Mouse (Mus musculus) adrenal gland, postnatal 14 days (tissue): Measurements from ENCODE around the gene Eps15. TPM values are rescaled to one million over a fixed set of nuclear protein-coding genes. Genes with fewer than 3 reads are reported as not detected.

ENCODE experiments used
- DNase-seq: peaks from one replicate; pipeline ENCODE4 v3.0.0; 2021; ENCODE audit warnings: mixed read lengths
- long read RNA-seq, 2 experiments: library from polyadenylated mRNA; stranded (forward); transcript quantifications; one replicate each; pipeline ENCODE4 v2.0.0; 2021
- total RNA-seq: library from RNA; stranded (reverse); gene quantifications from 2 replicates; pipeline ENCODE4 v1.2.3, GENCODE M21; 2021

Gene Eps15
- 58.2 and 64.4 TPM in 2 replicates for total RNA-seq
- long read RNA-seq, experiment 1, full-length matches to known transcripts: 26 of 56 reads
- long read RNA-seq, experiment 1, partial matches to known transcripts: 3 of 56 reads
- long read RNA-seq, experiment 1, other reads (novel, unspliced or antisense): 27 of 56 reads
- long read RNA-seq, experiment 2, full-length matches to known transcripts: 20 of 41 reads
- long read RNA-seq, experiment 2, partial matches to known transcripts: 8 of 41 reads
- long read RNA-seq, experiment 2, other reads (novel, unspliced or antisense): 13 of 41 reads

- peak; percentile 96 for DNase-seq
Observed at GRCm38 (mm10) chr4:109279689-109280458, at the start of gene Eps15. Eps15 (plus strand) TSS chr4:109280268.

- no peak for DNase-seq
Observed at GRCm38 (mm10) chr4:109234185-109234584, 45.9 kb upstream of the Eps15 start, which contains the start of gene Calr4. Calr4 (plus strand) TSS chr4:109234485.

GRCm38 (mm10) chr4:109234806-109235350 is 45.2 kb upstream of the Eps15 start:
- peak; percentile 36 for DNase-seq

- DNase-seq: no peak
Observed at GRCm38 (mm10) chr4:109236186-109236879, 43.7 kb upstream of the Eps15 start.

- peak; percentile 72 for DNase-seq
Observed at GRCm38 (mm10) chr4:109238428-109239268, 41.4 kb upstream of the Eps15 start.

- no peak for DNase-seq
Observed at GRCm38 (mm10) chr4:109241221-109241620, 38.8 kb upstream of the Eps15 start.

GRCm38 (mm10) chr4:109241934-109242333 is 38.1 kb upstream of the Eps15 start:
- peak; percentile 66 for DNase-seq

GRCm38 (mm10) chr4:109244506-109244905 is 35.6 kb upstream of the Eps15 start:
- no peak for DNase-seq

- DNase-seq: no peak
Observed at GRCm38 (mm10) chr4:109245016-109245620, 35.0 kb upstream of the Eps15 start.

- peak; percentile 63 for DNase-seq
Observed at GRCm38 (mm10) chr4:109251605-109252004, 28.5 kb upstream of the Eps15 start.

- DNase-seq: no peak
Observed at GRCm38 (mm10) chr4:109252199-109252598, 27.9 kb upstream of the Eps15 start.

GRCm38 (mm10) chr4:109253664-109254151 is 26.4 kb upstream of the Eps15 start:
- no peak for DNase-seq

GRCm38 (mm10) chr4:109254511-109254910 is 25.6 kb upstream of the Eps15 start:
- no peak for DNase-seq

GRCm38 (mm10) chr4:109255321-109255720 is 24.7 kb upstream of the Eps15 start:
- no peak for DNase-seq

GRCm38 (mm10) chr4:109255727-109256417 is 24.2 kb upstream of the Eps15 start:
- DNase-seq: no peak

GRCm38 (mm10) chr4:109256791-109257190 is 23.3 kb upstream of the Eps15 start:
- no peak for DNase-seq

- DNase-seq: no peak
Observed at GRCm38 (mm10) chr4:109257639-109258038, 22.4 kb upstream of the Eps15 start.

- DNase-seq: no peak
Observed at GRCm38 (mm10) chr4:109262068-109262467, 18.0 kb upstream of the Eps15 start.

- DNase-seq: peak; percentile 68
Observed at GRCm38 (mm10) chr4:109266056-109266455, 14.0 kb upstream of the Eps15 start.

GRCm38 (mm10) chr4:109266744-109267143 is 13.3 kb upstream of the Eps15 start:
- no peak for DNase-seq
